Mouse (Mus musculus) ovary, postnatal 14 days (tissue): ENCODE measurements around the gene Ifrd1.
A peak's percentile ranks its signal among the peaks of the same experiment; 100 is the strongest.
"Not testable (repeated sequence)": the region's sequence is repeated elsewhere in the genome, so short reads cannot be mapped to it uniquely, and the experiment has no call there.

Source experiments
- DNase-seq: peaks from one replicate; pipeline ENCODE4 v3.0.0; 2022; ENCODE audit warnings: low spot score

Ifrd1 gene

GRCm38 (mm10) chr12:40248454-40249180 is at the start of gene Ifrd1:
Ifrd1 (minus strand) TSS chr12:40248504.
- DNase-seq = no peak

- no peak for DNase-seq
Measured at GRCm38 (mm10) chr12:40286539-40286938, 38.2 kb upstream of the Ifrd1 start.

GRCm38 (mm10) chr12:40280596-40281325 is 32.5 kb upstream of the Ifrd1 start:
- no peak for DNase-seq

- DNase-seq = no peak
Measured at GRCm38 (mm10) chr12:40277581-40277980, 29.3 kb upstream of the Ifrd1 start.

- DNase-seq = no peak
Measured at GRCm38 (mm10) chr12:40274931-40275330, 26.6 kb upstream of the Ifrd1 start.

GRCm38 (mm10) chr12:40273339-40273738 is 25.0 kb upstream of the Ifrd1 start:
- no peak for DNase-seq

- no peak for DNase-seq
Measured at GRCm38 (mm10) chr12:40272710-40273109, 24.4 kb upstream of the Ifrd1 start.

GRCm38 (mm10) chr12:40268313-40268712 is 20.0 kb upstream of the Ifrd1 start:
- DNase-seq = no peak

GRCm38 (mm10) chr12:40263712-40264111 is 15.4 kb upstream of the Ifrd1 start:
- DNase-seq = no peak

GRCm38 (mm10) chr12:40263006-40263405 is 14.7 kb upstream of the Ifrd1 start:
- DNase-seq = no peak

- no peak for DNase-seq
Measured at GRCm38 (mm10) chr12:40258462-40259000, 10.2 kb upstream of the Ifrd1 start.

- peak; percentile 82 for DNase-seq
Measured at GRCm38 (mm10) chr12:40257226-40257625, 8.9 kb upstream of the Ifrd1 start.

- DNase-seq = no peak
Measured at GRCm38 (mm10) chr12:40256543-40256942, 8.2 kb upstream of the Ifrd1 start.

GRCm38 (mm10) chr12:40256033-40256432 is 7.7 kb upstream of the Ifrd1 start:
- no peak for DNase-seq

- DNase-seq = not testable (repeated sequence)
Measured at GRCm38 (mm10) chr12:40255310-40255709, 7.0 kb upstream of the Ifrd1 start.

- DNase-seq = no peak
Measured at GRCm38 (mm10) chr12:40254729-40255128, 6.4 kb upstream of the Ifrd1 start.

- no peak for DNase-seq
Measured at GRCm38 (mm10) chr12:40253241-40253640, 4.9 kb upstream of the Ifrd1 start.

GRCm38 (mm10) chr12:40250256-40250655 is 2.0 kb upstream of the Ifrd1 start:
- no peak for DNase-seq

- DNase-seq = no peak
Measured at GRCm38 (mm10) chr12:40247976-40248375, 328 bp downstream of the Ifrd1 start.

GRCm38 (mm10) chr12:40247384-40247783 is 920 bp downstream of the Ifrd1 start:
- no peak for DNase-seq

- DNase-seq = no peak
Measured at GRCm38 (mm10) chr12:40245434-40245970, 2.8 kb downstream of the Ifrd1 start.

- no peak for DNase-seq
Measured at GRCm38 (mm10) chr12:40244926-40245325, 3.4 kb downstream of the Ifrd1 start.

GRCm38 (mm10) chr12:40243821-40244221 is 4.5 kb downstream of the Ifrd1 start:
- DNase-seq = peak; percentile 56
